Mouse (Mus musculus): Measurements from ENCODE around the gene Hcrtr1.

DNA sequence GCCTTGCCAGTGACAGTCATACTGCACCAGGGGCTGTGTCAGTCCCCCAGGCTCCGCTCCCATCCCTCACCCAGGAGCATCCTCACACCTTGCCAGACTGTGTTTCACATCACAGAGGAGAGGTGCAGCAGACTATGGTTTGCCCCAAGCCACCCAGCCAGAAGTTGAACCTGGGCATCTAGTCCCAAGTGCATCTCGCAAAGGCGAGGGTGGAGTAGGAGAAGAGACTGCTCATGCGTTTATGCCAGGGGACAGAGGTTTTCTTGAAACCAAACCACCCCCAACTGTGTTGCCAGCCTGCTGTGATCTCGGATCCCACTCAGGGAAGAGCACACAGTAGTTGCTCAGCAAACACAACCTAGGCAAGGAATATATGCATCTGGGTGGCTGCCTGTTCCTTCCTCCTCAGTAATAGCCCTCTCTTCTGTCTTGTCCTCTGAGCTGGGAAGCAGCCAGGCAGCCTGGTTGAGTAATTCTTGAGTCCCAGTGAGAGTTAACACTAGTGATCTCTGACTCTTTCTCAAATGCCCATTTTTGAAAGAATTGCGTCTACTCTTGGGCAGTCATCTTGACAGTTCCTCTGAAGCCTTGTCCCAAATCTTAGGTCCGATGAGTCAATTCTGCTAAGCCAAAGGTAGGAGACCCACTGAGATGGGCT lies 7.6 kb downstream of the Hcrtr1 start:
- no peak for TF ChIP-seq CTCF (IDR thresholded peaks at IDR 0.05; ENCODE audit: low read depth, low read length)
- no peak for TF ChIP-seq POLR2A (IDR thresholded peaks at IDR 0.05; ENCODE audit: insufficient read depth, low read length)
- no peak for TF ChIP-seq EP300 (IDR thresholded peaks at IDR 0.05; ENCODE audit: insufficient read depth, low read depth, low read length)

All from ES-Bruce4 (cell line).